Mouse (Mus musculus): ENCODE measurements around the gene Tprn. TPM values are rescaled to one million over a fixed set of nuclear protein-coding genes. Genes with fewer than 3 reads are reported as not detected.

The Tprn gene
- polyA plus RNA-seq, 1 experiment from 2014 or later: 6.4 TPM

DNA sequence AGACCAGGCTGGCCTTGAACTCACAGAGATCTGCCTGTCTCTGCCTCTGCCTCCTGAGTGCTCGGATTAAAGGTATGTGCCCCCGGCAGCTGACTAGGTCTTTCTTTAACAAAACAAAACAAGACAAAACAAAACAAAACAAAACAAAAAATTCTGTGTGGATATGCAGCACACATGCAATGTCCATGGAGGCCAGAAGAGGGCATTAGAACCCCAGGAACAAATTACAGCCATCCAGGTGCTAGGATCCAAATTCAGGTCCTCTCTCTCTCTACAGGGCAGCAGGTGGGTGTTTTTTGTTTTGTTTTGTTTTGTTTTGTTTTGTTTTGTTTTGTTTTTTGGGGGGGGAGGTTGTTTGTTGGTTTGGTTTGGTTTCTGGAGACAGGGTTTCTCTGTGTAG, 3.5 kb upstream of the Tprn start:
- Histone ChIP-seq H3K9me3 (ENCODE audit: control insufficient read depth, low read length) (no peaks in the 10 kb centered on the region), H3K4me3 (ENCODE audit: low read length) (no peak overlapping the region), H3K27ac (ENCODE audit: low read length) (no peak overlapping the region), H3K4me2 (ENCODE audit: low read depth, low read length) (no peak overlapping the region), H3K36me3 (ENCODE audit: control insufficient read depth, insufficient read depth, low read length) (no peaks in the 10 kb centered on the region), H3K4me1 (replicated peaks; ENCODE audit: control insufficient read depth, insufficient read depth, low read length) (peaks cover 23% of the 10 kb centered on the region), H3K27me3 (ENCODE audit: control insufficient read depth, insufficient read depth, low read depth, low read length) (peaks cover 3% of the 10 kb centered on the region), H3K9ac (ENCODE audit: low read length) (no peak overlapping the region)
- 45% methylated on average over 2 of the region's 2 CpGs for WGBS
- ATAC-seq (ENCODE audit: low read depth): no peak

DNA sequence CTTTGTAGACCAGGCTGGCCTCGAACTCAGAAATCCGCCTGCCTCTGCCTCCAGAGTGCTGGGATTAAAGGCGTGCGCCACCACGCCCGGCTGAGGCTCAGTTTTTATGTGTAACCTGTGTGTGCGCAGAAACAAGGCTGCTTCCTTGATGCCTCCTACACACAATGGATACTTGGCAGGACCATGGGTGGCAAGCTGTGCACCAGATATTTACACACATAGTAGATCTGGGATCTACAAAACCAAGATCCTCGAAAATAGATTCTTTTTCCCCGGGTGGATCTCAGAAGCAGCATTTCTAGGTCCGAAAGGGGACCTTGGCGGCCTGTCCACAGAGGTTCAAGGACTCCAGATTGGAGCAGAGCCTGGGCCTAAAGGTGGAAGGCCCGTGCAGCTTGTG, 548 bp upstream of the Tprn start:
- Histone ChIP-seq H3K27me3 (ENCODE audit: control insufficient read depth, insufficient read depth, low read depth, low read length) (peaks cover 5% of the 10 kb centered on the region), H3K4me3 (ENCODE audit: low read length) (peak overlapping the region; percentile 89), H3K9me3 (ENCODE audit: control insufficient read depth, low read length) (no peaks in the 10 kb centered on the region), H3K4me1 (replicated peaks; ENCODE audit: control insufficient read depth, insufficient read depth, low read length) (peaks cover 32% of the 10 kb centered on the region), H3K36me3 (ENCODE audit: control insufficient read depth, insufficient read depth, low read length) (no peaks in the 10 kb centered on the region), H3K9ac (ENCODE audit: low read length) (peak overlapping the region; percentile 67), H3K4me2 (ENCODE audit: low read depth, low read length) (peak overlapping the region; percentile 98), H3K27ac (ENCODE audit: low read length) (no peak overlapping the region)
- ATAC-seq (ENCODE audit: low read depth): no peak; the same call in none of the 2 replicates
- 40% methylated on average over 11 of the region's 12 CpGs for WGBS

GRCm38 (mm10) chr2:25262795-25263622, 591 bp downstream of the Tprn start:
- peak overlapping the region; percentile 27 for H3K27ac ChIP-seq (ENCODE audit: low read length)
- WGBS: 1% methylated on average over 66 of the region's 82 CpGs
- no peaks in the 10 kb centered on the region for H3K9me3 ChIP-seq (ENCODE audit: control insufficient read depth, low read length)
- peak overlapping the region; percentile 89 for H3K4me3 ChIP-seq (ENCODE audit: low read length)
- peaks cover 5% of the 10 kb centered on the region for H3K27me3 ChIP-seq (ENCODE audit: control insufficient read depth, insufficient read depth, low read depth, low read length)
- peak; percentile 18; the same call in 1 of the 2 replicates for ATAC-seq (ENCODE audit: low read depth)
- peak overlapping the region; percentile 98 for H3K4me2 ChIP-seq (ENCODE audit: low read depth, low read length)
- H3K36me3 ChIP-seq (ENCODE audit: control insufficient read depth, insufficient read depth, low read length): no peaks in the 10 kb centered on the region
- H3K9ac ChIP-seq (ENCODE audit: low read length): peak overlapping the region; percentile 77
- peaks cover 32% of the 10 kb centered on the region for H3K4me1 ChIP-seq (replicated peaks; ENCODE audit: control insufficient read depth, insufficient read depth, low read length)

GRCm38 (mm10) chr2:25263623-25264285, 1.3 kb downstream of the Tprn start:
- H3K4me3 ChIP-seq (ENCODE audit: low read length): peak overlapping the region; percentile 89
- H3K4me1 ChIP-seq (replicated peaks; ENCODE audit: control insufficient read depth, insufficient read depth, low read length): peaks cover 32% of the 10 kb centered on the region

DNA sequence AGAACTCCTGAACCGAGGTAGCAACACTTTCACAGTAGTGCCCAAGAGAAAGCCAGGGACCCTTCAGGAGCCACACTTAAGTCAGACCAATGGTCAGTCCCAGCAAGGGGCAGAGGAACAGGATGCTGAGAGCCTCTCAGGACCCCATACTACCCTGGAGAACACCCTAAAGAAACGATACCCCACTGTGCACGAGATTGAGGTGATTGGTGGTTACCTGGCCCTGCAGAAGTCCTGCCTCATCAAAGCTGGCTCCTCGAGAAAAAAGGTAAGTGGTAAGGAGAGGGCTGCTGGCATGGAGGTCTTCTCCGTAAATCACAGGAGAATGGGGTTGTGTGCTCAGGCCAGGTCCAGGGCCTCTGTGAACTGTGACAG, 1.9 kb downstream of the Tprn start:
- Histone ChIP-seq H3K4me2 (ENCODE audit: low read depth, low read length) (no peak overlapping the region), H3K9me3 (ENCODE audit: control insufficient read depth, low read length) (no peaks in the 10 kb centered on the region), H3K4me3 (ENCODE audit: low read length) (no peak overlapping the region), H3K27ac (ENCODE audit: low read length) (no peak overlapping the region), H3K36me3 (ENCODE audit: control insufficient read depth, insufficient read depth, low read length) (no peaks in the 10 kb centered on the region), H3K4me1 (replicated peaks; ENCODE audit: control insufficient read depth, insufficient read depth, low read length) (peaks cover 32% of the 10 kb centered on the region), H3K9ac (ENCODE audit: low read length) (no peak overlapping the region), H3K27me3 (ENCODE audit: control insufficient read depth, insufficient read depth, low read depth, low read length) (peaks cover 5% of the 10 kb centered on the region)
- WGBS: 65% methylated on average over 5 of the region's 5 CpGs
- no peak for ATAC-seq (ENCODE audit: low read depth)

More at GRCm38 (mm10) chr2:25263623-25264285, 1.3 kb downstream of the Tprn start:
- Histone ChIP-seq H3K9me3 (ENCODE audit: control insufficient read depth, low read length) (no peaks in the 10 kb centered on the region), H3K36me3 (ENCODE audit: control insufficient read depth, insufficient read depth, low read length) (no peaks in the 10 kb centered on the region), H3K27ac (ENCODE audit: low read length) (no peak overlapping the region), H3K9ac (ENCODE audit: low read length) (peak overlapping the region; percentile 77), H3K4me2 (ENCODE audit: low read depth, low read length) (peak overlapping the region; percentile 98), H3K27me3 (ENCODE audit: control insufficient read depth, insufficient read depth, low read depth, low read length) (peaks cover 5% of the 10 kb centered on the region)
- no peak for ATAC-seq (ENCODE audit: low read depth)
- 22% methylated on average over 12 of the region's 12 CpGs for WGBS

DNA sequence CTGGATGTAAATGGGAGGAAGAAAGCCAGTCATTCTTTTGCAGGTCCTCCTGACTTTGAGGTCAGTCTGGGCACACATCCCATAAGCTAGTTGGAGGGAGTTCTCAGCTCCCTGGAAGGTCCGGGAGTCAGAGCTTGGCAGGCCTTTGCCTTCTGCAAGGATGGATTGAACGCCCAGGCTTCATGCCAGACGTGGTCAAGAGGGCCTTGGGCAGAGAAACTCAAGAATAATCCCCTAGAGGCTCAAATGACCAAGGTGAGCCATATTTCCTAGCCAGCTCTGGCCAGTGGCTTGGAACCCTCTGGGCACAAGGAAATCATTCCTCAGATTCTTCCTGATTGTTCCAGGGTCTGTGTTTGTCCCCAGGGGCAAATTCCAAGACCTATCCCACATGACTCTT, 2.4 kb downstream of the Tprn start:
- 0 out of 2 replicates have a peak overlapping the region, but pooled peaks have one; percentile 10 for H3K4me2 ChIP-seq (ENCODE audit: low read depth, low read length)
- H3K4me3 ChIP-seq (ENCODE audit: low read length): no peak overlapping the region
- peaks cover 32% of the 10 kb centered on the region for H3K4me1 ChIP-seq (replicated peaks; ENCODE audit: control insufficient read depth, insufficient read depth, low read length)
- 66% methylated on average over 3 of the region's 3 CpGs for WGBS
- no peaks in the 10 kb centered on the region for H3K9me3 ChIP-seq (ENCODE audit: control insufficient read depth, low read length)
- peaks cover 2% of the 10 kb centered on the region; the same call in 1 of the 2 replicates for H3K36me3 ChIP-seq (ENCODE audit: control insufficient read depth, insufficient read depth, low read length)
- peaks cover 5% of the 10 kb centered on the region for H3K27me3 ChIP-seq (ENCODE audit: control insufficient read depth, insufficient read depth, low read depth, low read length)
- ATAC-seq (ENCODE audit: low read depth): no peak
- H3K9ac ChIP-seq (ENCODE audit: low read length): no peak overlapping the region
- no peak overlapping the region for H3K27ac ChIP-seq (ENCODE audit: low read length)

DNA sequence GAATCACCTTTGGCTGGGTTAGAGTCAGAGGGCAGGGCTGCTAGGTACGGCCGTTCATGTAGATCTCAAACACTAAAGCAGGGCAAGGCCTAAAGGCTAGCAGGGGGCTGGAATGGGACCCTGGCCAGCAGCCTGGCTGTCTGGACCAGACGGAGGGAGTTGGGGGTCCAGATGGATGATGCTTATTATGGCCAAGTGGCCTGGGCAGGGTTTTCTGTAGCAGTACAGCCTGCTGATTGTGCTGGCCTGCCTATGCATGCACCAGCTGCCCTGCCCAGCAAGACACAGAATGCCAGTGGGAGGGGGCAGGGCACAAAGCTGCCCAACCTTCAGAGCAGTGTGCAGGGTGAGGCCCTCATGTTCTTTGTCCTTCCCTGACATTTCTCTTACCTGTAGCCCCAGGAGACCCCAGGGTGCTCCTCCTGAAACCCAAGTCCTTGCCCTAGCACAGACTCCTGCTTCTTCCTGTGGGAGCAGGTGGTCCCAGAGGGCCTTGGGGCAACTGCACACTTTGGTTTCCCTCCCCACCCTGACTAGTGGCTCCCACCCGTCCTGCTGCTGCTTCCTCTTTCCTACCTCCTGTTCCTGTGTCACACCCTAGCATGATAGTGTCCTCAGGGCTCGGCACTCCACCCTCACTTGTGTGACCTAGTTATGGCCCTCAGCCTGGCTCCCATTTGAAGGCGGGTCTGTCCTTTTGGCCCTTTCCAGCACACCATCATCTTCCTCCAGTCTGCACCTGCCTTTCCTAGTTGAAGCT, 3.7 kb downstream of the Tprn start:
- no peak for ATAC-seq (ENCODE audit: low read depth)
- Histone ChIP-seq H3K4me3 (ENCODE audit: low read length) (no peak overlapping the region), H3K4me2 (ENCODE audit: low read depth, low read length) (0 out of 2 replicates have a peak overlapping the region, but pooled peaks have one; percentile 8), H3K4me1 (replicated peaks; ENCODE audit: control insufficient read depth, insufficient read depth, low read length) (peaks cover 34% of the 10 kb centered on the region), H3K9me3 (ENCODE audit: control insufficient read depth, low read length) (no peaks in the 10 kb centered on the region), H3K9ac (ENCODE audit: low read length) (peak overlapping the region; percentile 26; the same call in 1 of the 2 replicates), H3K27ac (ENCODE audit: low read length) (no peak overlapping the region), H3K27me3 (ENCODE audit: control insufficient read depth, insufficient read depth, low read depth, low read length) (peaks cover 5% of the 10 kb centered on the region), H3K36me3 (ENCODE audit: control insufficient read depth, insufficient read depth, low read length) (peaks cover 3% of the 10 kb centered on the region; the same call in 1 of the 2 replicates)
- WGBS: 61% methylated on average over 6 of the region's 6 CpGs

- WGBS: 35% methylated on average over 2 of the region's 2 CpGs
- no peak for ATAC-seq (ENCODE audit: low read depth)
- Histone ChIP-seq H3K9me3 (ENCODE audit: control insufficient read depth, low read length) (no peaks in the 10 kb centered on the region), H3K9ac (ENCODE audit: low read length) (no peak overlapping the region), H3K27ac (ENCODE audit: low read length) (no peak overlapping the region), H3K4me3 (ENCODE audit: low read length) (no peak overlapping the region), H3K27me3 (ENCODE audit: control insufficient read depth, insufficient read depth, low read depth, low read length) (peaks cover 5% of the 10 kb centered on the region), H3K4me2 (ENCODE audit: low read depth, low read length) (no peak overlapping the region), H3K36me3 (ENCODE audit: control insufficient read depth, insufficient read depth, low read length) (peaks cover 3% of the 10 kb centered on the region; the same call in 1 of the 2 replicates), H3K4me1 (replicated peaks; ENCODE audit: control insufficient read depth, insufficient read depth, low read length) (peaks cover 39% of the 10 kb centered on the region)
Measured at GRCm38 (mm10) chr2:25266720-25267119, 4.3 kb downstream of the Tprn start.

DNA sequence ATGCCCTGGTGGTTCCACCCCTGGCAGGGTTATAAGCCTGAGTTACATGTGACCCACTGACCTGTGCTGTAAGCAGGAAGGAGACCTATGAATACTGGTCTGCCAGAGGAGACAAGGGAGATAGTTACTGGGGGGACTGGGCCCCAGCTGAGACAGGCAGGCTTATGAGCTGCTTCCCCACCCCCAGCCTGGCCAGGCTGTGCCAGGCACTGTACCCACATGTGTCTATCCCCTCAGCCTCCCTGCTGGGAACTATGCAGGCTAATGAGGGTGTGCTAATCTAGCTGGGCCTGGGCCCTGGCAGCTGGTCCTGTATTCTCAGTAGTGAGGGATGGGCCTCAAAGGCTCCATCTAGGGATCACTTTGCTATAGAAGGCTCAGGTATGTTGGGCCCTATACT, 4.8 kb downstream of the Tprn start:
- Histone ChIP-seq H3K36me3 (ENCODE audit: control insufficient read depth, insufficient read depth, low read length) (peaks cover 3% of the 10 kb centered on the region; the same call in 1 of the 2 replicates), H3K27me3 (ENCODE audit: control insufficient read depth, insufficient read depth, low read depth, low read length) (peaks cover 5% of the 10 kb centered on the region), H3K4me1 (replicated peaks; ENCODE audit: control insufficient read depth, insufficient read depth, low read length) (peaks cover 36% of the 10 kb centered on the region), H3K9ac (ENCODE audit: low read length) (no peak overlapping the region), H3K27ac (ENCODE audit: low read length) (no peak overlapping the region), H3K4me2 (ENCODE audit: low read depth, low read length) (no peak overlapping the region), H3K4me3 (ENCODE audit: low read length) (no peak overlapping the region), H3K9me3 (ENCODE audit: control insufficient read depth, low read length) (no peaks in the 10 kb centered on the region)
- no peak for ATAC-seq (ENCODE audit: low read depth)
